Mouse (Mus musculus): ENCODE data around the gene Faf1. TPM values are rescaled to one million over a fixed set of nuclear protein-coding genes. Genes with fewer than 3 reads are reported as not detected.

Faf1 gene
- total and polyA plus RNA-seq, 3 experiments: 34.9 to 52.8 (median 38.2) TPM

- TF ChIP-seq NRF1 (IDR thresholded peaks at IDR 0.05; ENCODE audit: low read depth, low read length): no peak
- no peak for TF ChIP-seq SMC3 (IDR thresholded peaks at IDR 0.05; ENCODE audit: low read depth, low read length)
- no peak for TF ChIP-seq KAT2A (IDR thresholded peaks at IDR 0.05; ENCODE audit: insufficient replicate concordance, low read length)
- TF ChIP-seq PAX5 (IDR thresholded peaks at IDR 0.05; ENCODE audit: low read length): no peak
- no peak for TF ChIP-seq POLR2A (IDR thresholded peaks at IDR 0.05; ENCODE audit: low read depth, low read length)
- TF ChIP-seq CHD2 (IDR thresholded peaks at IDR 0.05; ENCODE audit: low read length): no peak
- no peak for TF ChIP-seq USF2 (conservative IDR thresholded peaks at IDR 0.05; ENCODE audit: low read depth, low read length)
- TF ChIP-seq SIN3A (IDR thresholded peaks at IDR 0.05; ENCODE audit: low read length): no peak
- no peak for TF ChIP-seq ELF1 (IDR thresholded peaks at IDR 0.05; ENCODE audit: low read depth, low read length)
- TF ChIP-seq JUND (conservative IDR thresholded peaks at IDR 0.05; ENCODE audit: low read depth, low read length): no peak
- TF ChIP-seq E2F4 (IDR thresholded peaks at IDR 0.05; ENCODE audit: insufficient replicate concordance, low read depth, low read length): no peak
- TF ChIP-seq EP300 (IDR thresholded peaks at IDR 0.05; ENCODE audit: low read length): no peak
- no peak for TF ChIP-seq IRF4 (IDR thresholded peaks at IDR 0.05; ENCODE audit: low read depth, low read length)
- TF ChIP-seq MEF2A (IDR thresholded peaks at IDR 0.05; ENCODE audit: borderline replicate concordance, low read depth, low read length): no peak
- no peak for TF ChIP-seq MYC (IDR thresholded peaks at IDR 0.05; ENCODE audit: low read depth, low read length)
- TF ChIP-seq RCOR1 (conservative IDR thresholded peaks at IDR 0.05; ENCODE audit: low read depth, low read length): no peak
- no peak for TF ChIP-seq CHD1 (IDR thresholded peaks at IDR 0.05; ENCODE audit: low read depth, low read length)
- TF ChIP-seq TCF12 (IDR thresholded peaks at IDR 0.05; ENCODE audit: low read depth, low read length): no peak
- no peak for TF ChIP-seq HCFC1 (IDR thresholded peaks at IDR 0.05; ENCODE audit: low read depth, low read length)
- Histone ChIP-seq H3K4me3 (replicated peaks in 1 of 3; ENCODE audit: low read depth in 2 of 3, low read length in 2 of 3, poor library complexity in 1 of 3) (no peak overlapping the region), H3K9ac (ENCODE audit: insufficient read depth, low read depth) (no peak overlapping the region), H3K79me2 (replicated peaks; ENCODE audit: control insufficient read depth, extremely low read depth, insufficient read depth, poor library complexity, severe bottlenecking) (no peaks in the 10 kb centered on the region), H3K9me3 (replicated peaks; ENCODE audit: low read length) (no peaks in the 10 kb centered on the region), H3K36me3 (replicated peaks in 1 of 2; ENCODE audit: control insufficient read depth in 1 of 2, insufficient read depth in 1 of 2, low read length in 1 of 2) (no peaks in the 10 kb centered on the region), H3K27me3 (replicated peaks) (no peaks in the 10 kb centered on the region), H3K27ac (ENCODE audit: insufficient read depth, low read depth) (no peak overlapping the region), H3K4me1 (ENCODE audit: control insufficient read depth in 1 of 2, insufficient read depth in 2 of 2) (0 out of 4 replicates have a peak, but pooled peaks cover 0 to 2% of the 10 kb centered on the region in 2 experiments), H3K4me2 (ENCODE audit: insufficient read depth, low read depth, poor library complexity, severe bottlenecking) (no peak overlapping the region)
- dilution Hi-C loops (cut with MboI; ENCODE audit: extremely low pct_ligation_motif_present, extremely low pct_unique_long_range_greater_than_20kb, low sequenced_read_pairs): no loop called here
- no peak for DNase-seq (ENCODE audit: extremely low read depth)
- in situ Hi-C loops (cut with MboI; ENCODE audit: low pct_ligation_motif_present, low pct_unique_long_range_greater_than_20kb, low sequenced_read_pairs): no loop called here
These were observed 23.1 kb upstream of the Faf1 start for GRCm38 (mm10) chr4:109653251-109653650.

- in situ Hi-C loops (cut with MboI; ENCODE audit: low pct_ligation_motif_present, low pct_unique_long_range_greater_than_20kb, low sequenced_read_pairs): no loop called here
- dilution Hi-C loops (cut with MboI; ENCODE audit: extremely low pct_ligation_motif_present, extremely low pct_unique_long_range_greater_than_20kb, low sequenced_read_pairs): no loop called here
- no peak for TF ChIP-seq GABPA (IDR thresholded peaks at IDR 0.05; ENCODE audit: insufficient replicate concordance, low read depth, low read length)
- no peak for TF ChIP-seq RCOR1 (conservative IDR thresholded peaks at IDR 0.05; ENCODE audit: low read depth, low read length)
- no peak for TF ChIP-seq TCF12 (IDR thresholded peaks at IDR 0.05; ENCODE audit: low read depth, low read length)
- no peak for TF ChIP-seq ZNF384 (IDR thresholded peaks at IDR 0.05; ENCODE audit: low read depth, low read length)
- no peak for TF ChIP-seq IRF4 (IDR thresholded peaks at IDR 0.05; ENCODE audit: low read depth, low read length)
- no peak for TF ChIP-seq ETS1 (conservative IDR thresholded peaks at IDR 0.05; ENCODE audit: low read depth, low read length)
- no peak for TF ChIP-seq UBTF (IDR thresholded peaks at IDR 0.05; ENCODE audit: low read depth, low read length)
- TF ChIP-seq CHD1 (IDR thresholded peaks at IDR 0.05; ENCODE audit: low read depth, low read length): no peak
- TF ChIP-seq MEF2A (IDR thresholded peaks at IDR 0.05; ENCODE audit: borderline replicate concordance, low read depth, low read length): no peak
- no peak for TF ChIP-seq POLR2AphosphoS2 (IDR thresholded peaks at IDR 0.05; ENCODE audit: low read depth, low read length)
- TF ChIP-seq ZMIZ1 (IDR thresholded peaks at IDR 0.05; ENCODE audit: low read depth, low read length): no peak
- no peak for TF ChIP-seq USF1 (IDR thresholded peaks at IDR 0.05; ENCODE audit: low read depth, low read length)
- no peak for TF ChIP-seq TBP (conservative IDR thresholded peaks at IDR 0.05; ENCODE audit: low read depth, low read length)
These were observed 21.7 kb upstream of the Faf1 start for GRCm38 (mm10) chr4:109654701-109655100.

More at GRCm38 (mm10) chr4:109654701-109655100, 21.7 kb upstream of the Faf1 start:
- Histone ChIP-seq H3K79me2 (replicated peaks; ENCODE audit: control insufficient read depth, extremely low read depth, insufficient read depth, poor library complexity, severe bottlenecking) (no peaks in the 10 kb centered on the region), H3K4me2 (ENCODE audit: insufficient read depth, low read depth, poor library complexity, severe bottlenecking) (no peak overlapping the region), H3K27ac (ENCODE audit: insufficient read depth, low read depth) (no peak overlapping the region), H3K9me3 (replicated peaks; ENCODE audit: low read length) (no peaks in the 10 kb centered on the region), H3K36me3 (replicated peaks in 1 of 2; ENCODE audit: control insufficient read depth in 1 of 2, insufficient read depth in 1 of 2, low read length in 1 of 2) (no peaks in the 10 kb centered on the region), H3K4me3 (replicated peaks in 1 of 3; ENCODE audit: low read depth in 2 of 3, low read length in 2 of 3, poor library complexity in 1 of 3) (no peak overlapping the region), H3K9ac (ENCODE audit: insufficient read depth, low read depth) (no peak overlapping the region), H3K4me1 (ENCODE audit: control insufficient read depth in 1 of 2, insufficient read depth in 2 of 2) (no peaks in the 10 kb centered on the region), H3K27me3 (replicated peaks) (no peaks in the 10 kb centered on the region)
- DNase-seq (ENCODE audit: extremely low read depth): no peak
